Mouse (Mus musculus): ENCODE results near the gene Mrpl57.

DNA sequence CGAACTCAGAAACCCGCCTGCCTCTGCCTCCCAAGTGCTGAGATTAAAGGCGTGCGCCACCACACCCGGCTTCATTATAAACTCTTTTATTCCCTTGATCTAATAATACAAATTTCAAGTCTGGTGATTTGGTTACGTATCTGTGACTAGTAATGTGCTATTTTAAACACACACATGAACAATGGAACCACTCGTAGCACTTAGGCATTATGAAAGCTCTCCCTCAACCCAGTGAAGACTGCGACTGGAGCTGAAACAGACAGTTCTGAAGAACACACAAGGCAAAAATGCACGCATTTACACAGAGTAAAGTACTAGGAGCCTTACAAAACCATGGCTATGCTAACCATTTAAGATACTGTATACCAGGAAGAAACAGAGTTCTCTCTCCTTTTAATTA lies 51.9 kb downstream of the Mrpl57 start:
- TF ChIP-seq CTCF (conservative IDR thresholded peaks at IDR 0.05; ENCODE audit: low read length), result no peak
- no peak for TF ChIP-seq POU5F1 (IDR thresholded peaks at IDR 0.05; ENCODE audit: borderline replicate concordance, low read length)
- no peak for TF ChIP-seq NANOG (IDR thresholded peaks at IDR 0.05; ENCODE audit: borderline replicate concordance, low read length)

Data from E14TG2a.4 (cell line).